Mouse (Mus musculus): ENCODE measurements at regions not wholly inside any gene's neighbourhood (a gene's known extent, or its start where the extent isn't known, plus 50 kb on each side); places are given as distances from the start of the nearest gene placed in this dataset.

DNA sequence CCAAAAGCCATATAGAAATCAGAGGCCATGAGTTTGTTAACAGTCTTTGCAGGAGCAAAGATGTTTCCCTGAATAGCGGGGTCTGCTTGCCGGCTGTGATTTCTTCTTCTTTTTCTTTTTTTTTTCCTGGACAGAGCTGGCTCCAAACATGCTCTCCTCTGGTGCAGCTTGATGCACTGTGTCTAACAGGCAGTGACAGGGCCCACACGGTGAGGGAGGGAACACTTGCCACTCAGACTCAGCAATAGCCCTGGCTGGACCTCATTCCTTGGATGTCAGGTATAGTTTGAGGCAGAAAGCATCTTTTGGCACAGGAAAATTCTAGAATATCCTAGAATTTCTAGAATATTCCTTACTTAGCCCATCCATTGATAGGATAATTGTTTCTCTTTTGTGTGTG is 199.6 kb downstream of the Map2k4 start:
- no peaks in the 10 kb centered on the region for H3K36me3 ChIP-seq (ENCODE audit: control insufficient read depth, insufficient read depth)
- no peak overlapping the region for H3K9ac ChIP-seq (replicated peaks; ENCODE audit: low read depth, low read length)
- no peak overlapping the region for H3K27ac ChIP-seq (ENCODE audit: low read length)
- no peaks in the 10 kb centered on the region for H3K4me1 ChIP-seq (replicated peaks; ENCODE audit: control insufficient read depth, insufficient read depth, low read length)
- 75% methylated on average over 3 of the region's 3 CpGs for WGBS
- H3K4me2 ChIP-seq (ENCODE audit: low read length): no peak overlapping the region
- no peaks in the 10 kb centered on the region for H3K27me3 ChIP-seq (replicated peaks; ENCODE audit: control insufficient read depth, insufficient read depth, low read length)
- ATAC-seq: no peak
- no peaks in the 10 kb centered on the region for H3K9me3 ChIP-seq (ENCODE audit: control insufficient read depth, low read length)
- no peak overlapping the region for H3K4me3 ChIP-seq (replicated peaks; ENCODE audit: low read length)

GRCm38 (mm10) chr11:65567831-65568230 is 220.3 kb downstream of the Map2k4 start:
- Histone ChIP-seq H3K4me1 (replicated peaks; ENCODE audit: control insufficient read depth, insufficient read depth, low read length) (no peaks in the 10 kb centered on the region), H3K9me3 (ENCODE audit: control insufficient read depth, low read length) (no peaks in the 10 kb centered on the region), H3K27ac (ENCODE audit: low read length) (no peak overlapping the region), H3K9ac (replicated peaks; ENCODE audit: low read depth, low read length) (no peak overlapping the region), H3K4me3 (replicated peaks; ENCODE audit: low read length) (no peak overlapping the region), H3K27me3 (replicated peaks; ENCODE audit: control insufficient read depth, insufficient read depth, low read length) (no peaks in the 10 kb centered on the region), H3K36me3 (ENCODE audit: control insufficient read depth, insufficient read depth) (no peaks in the 10 kb centered on the region), H3K4me2 (ENCODE audit: low read length) (no peak overlapping the region)
- ATAC-seq: no peak
- 85% methylated on average over 9 of the region's 9 CpGs for WGBS

GRCm38 (mm10) chr11:65558236-65558635 is 229.9 kb downstream of the Map2k4 start:
- no peaks in the 10 kb centered on the region for H3K36me3 ChIP-seq (ENCODE audit: control insufficient read depth, insufficient read depth)
- H3K4me2 ChIP-seq (ENCODE audit: low read length): no peak overlapping the region
- no peak for ATAC-seq
- H3K4me1 ChIP-seq (replicated peaks; ENCODE audit: control insufficient read depth, insufficient read depth, low read length): no peaks in the 10 kb centered on the region
- no peak overlapping the region for H3K9ac ChIP-seq (replicated peaks; ENCODE audit: low read depth, low read length)
- no peak overlapping the region for H3K27ac ChIP-seq (ENCODE audit: low read length)
- H3K27me3 ChIP-seq (replicated peaks; ENCODE audit: control insufficient read depth, insufficient read depth, low read length): no peaks in the 10 kb centered on the region
- H3K9me3 ChIP-seq (ENCODE audit: control insufficient read depth, low read length): no peaks in the 10 kb centered on the region
- 81% methylated on average over 4 of the region's 4 CpGs for WGBS
- no peak overlapping the region for H3K4me3 ChIP-seq (replicated peaks; ENCODE audit: low read length)

- no peaks in the 10 kb centered on the region for H3K27me3 ChIP-seq (replicated peaks; ENCODE audit: control insufficient read depth, insufficient read depth, low read length)
- H3K36me3 ChIP-seq (ENCODE audit: control insufficient read depth, insufficient read depth): no peaks in the 10 kb centered on the region
- H3K9ac ChIP-seq (replicated peaks; ENCODE audit: low read depth, low read length): no peak overlapping the region
- 87% methylated on average over 6 of the region's 6 CpGs for WGBS
- H3K9me3 ChIP-seq (ENCODE audit: control insufficient read depth, low read length): no peaks in the 10 kb centered on the region
- no peak overlapping the region for H3K27ac ChIP-seq (ENCODE audit: low read length)
- H3K4me2 ChIP-seq (ENCODE audit: low read length): no peak overlapping the region
- H3K4me3 ChIP-seq (replicated peaks; ENCODE audit: low read length): no peak overlapping the region
- no peak for ATAC-seq
- H3K4me1 ChIP-seq (replicated peaks; ENCODE audit: control insufficient read depth, insufficient read depth, low read length): no peaks in the 10 kb centered on the region
Measured at GRCm38 (mm10) chr11:65551073-65551472, 237.0 kb downstream of the Map2k4 start.

- H3K4me2 ChIP-seq (ENCODE audit: low read length): no peak overlapping the region
- H3K27me3 ChIP-seq (replicated peaks; ENCODE audit: control insufficient read depth, insufficient read depth, low read length): no peaks in the 10 kb centered on the region
- no peak overlapping the region for H3K27ac ChIP-seq (ENCODE audit: low read length)
- no peaks in the 10 kb centered on the region for H3K4me1 ChIP-seq (replicated peaks; ENCODE audit: control insufficient read depth, insufficient read depth, low read length)
- ATAC-seq: no peak
- no peaks in the 10 kb centered on the region for H3K9me3 ChIP-seq (ENCODE audit: control insufficient read depth, low read length)
- H3K9ac ChIP-seq (replicated peaks; ENCODE audit: low read depth, low read length): no peak overlapping the region
- WGBS: 81% methylated on average over 5 of the region's 5 CpGs
- H3K4me3 ChIP-seq (replicated peaks; ENCODE audit: low read length): no peak overlapping the region
- no peaks in the 10 kb centered on the region for H3K36me3 ChIP-seq (ENCODE audit: control insufficient read depth, insufficient read depth)
Measured at GRCm38 (mm10) chr11:65544281-65544680, 243.8 kb downstream of the Map2k4 start.

DNA sequence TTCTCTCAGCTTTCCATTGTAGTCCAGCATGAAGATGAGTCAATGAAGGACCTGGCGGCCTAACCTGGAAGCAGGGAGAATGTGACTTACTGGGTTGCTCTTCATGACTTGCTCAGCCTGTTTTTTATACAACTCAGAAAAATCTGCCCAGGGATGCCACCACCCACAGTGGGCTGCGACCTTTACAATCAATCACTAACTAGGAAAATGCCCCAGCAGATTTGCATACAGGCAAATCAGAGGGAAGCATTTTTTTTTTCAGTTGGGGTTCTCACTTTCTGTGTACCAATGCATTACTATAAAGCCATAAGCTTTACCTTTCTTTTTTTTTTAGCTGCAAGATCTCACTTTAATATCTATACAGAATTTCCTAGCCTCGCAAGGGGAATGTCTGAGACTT is 244.5 kb downstream of the Map2k4 start:
- Histone ChIP-seq H3K27me3 (replicated peaks; ENCODE audit: control insufficient read depth, insufficient read depth, low read length) (no peaks in the 10 kb centered on the region), H3K9ac (replicated peaks; ENCODE audit: low read depth, low read length) (no peak overlapping the region), H3K9me3 (ENCODE audit: control insufficient read depth, low read length) (no peaks in the 10 kb centered on the region), H3K4me1 (replicated peaks; ENCODE audit: control insufficient read depth, insufficient read depth, low read length) (no peaks in the 10 kb centered on the region), H3K36me3 (ENCODE audit: control insufficient read depth, insufficient read depth) (no peaks in the 10 kb centered on the region), H3K27ac (ENCODE audit: low read length) (no peak overlapping the region), H3K4me3 (replicated peaks; ENCODE audit: low read length) (no peak overlapping the region), H3K4me2 (ENCODE audit: low read length) (no peak overlapping the region)
- 79% methylated on average over 3 of the region's 3 CpGs for WGBS
- ATAC-seq: no peak

DNA sequence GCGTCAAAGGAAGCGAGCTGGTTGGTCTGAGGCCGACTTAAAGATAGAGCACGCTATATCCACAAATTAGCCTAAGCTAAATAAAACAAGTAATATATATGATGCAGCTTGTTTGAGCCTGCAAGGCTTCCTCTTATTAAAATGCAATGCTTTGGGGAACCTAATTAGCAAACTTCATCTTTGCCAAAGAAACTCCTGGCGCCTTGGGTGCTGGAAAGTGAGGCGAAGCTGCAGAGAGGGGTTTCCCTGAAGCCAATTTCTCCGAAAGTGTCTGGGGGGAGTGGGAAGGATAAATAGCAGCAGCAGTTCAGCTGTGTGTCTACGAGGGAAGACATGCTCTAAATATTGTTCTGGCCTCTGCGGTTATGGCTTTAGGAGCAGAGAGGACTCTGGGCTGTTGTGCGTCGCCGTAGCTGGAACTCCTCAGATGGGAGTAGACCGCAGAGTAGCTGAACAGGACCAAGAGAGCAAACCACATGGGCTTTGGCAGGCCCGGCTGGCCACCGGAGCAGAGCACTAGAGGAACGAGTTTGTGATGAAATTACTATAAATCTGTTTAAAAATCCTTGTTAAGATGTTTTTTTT is 251.0 kb downstream of the Map2k4 start:
- WGBS: 66% methylated on average over 16 of the region's 16 CpGs
- no peak overlapping the region for H3K27ac ChIP-seq (ENCODE audit: low read length)
- H3K9me3 ChIP-seq (ENCODE audit: control insufficient read depth, low read length): no peaks in the 10 kb centered on the region
- no peak overlapping the region for H3K9ac ChIP-seq (replicated peaks; ENCODE audit: low read depth, low read length)
- H3K4me2 ChIP-seq (ENCODE audit: low read length): no peak overlapping the region
- no peak for ATAC-seq
- no peaks in the 10 kb centered on the region for H3K27me3 ChIP-seq (replicated peaks; ENCODE audit: control insufficient read depth, insufficient read depth, low read length)
- peaks cover 3% of the 10 kb centered on the region for H3K4me1 ChIP-seq (replicated peaks; ENCODE audit: control insufficient read depth, insufficient read depth, low read length)
- no peak overlapping the region for H3K4me3 ChIP-seq (replicated peaks; ENCODE audit: low read length)
- no peaks in the 10 kb centered on the region for H3K36me3 ChIP-seq (ENCODE audit: control insufficient read depth, insufficient read depth)

DNA sequence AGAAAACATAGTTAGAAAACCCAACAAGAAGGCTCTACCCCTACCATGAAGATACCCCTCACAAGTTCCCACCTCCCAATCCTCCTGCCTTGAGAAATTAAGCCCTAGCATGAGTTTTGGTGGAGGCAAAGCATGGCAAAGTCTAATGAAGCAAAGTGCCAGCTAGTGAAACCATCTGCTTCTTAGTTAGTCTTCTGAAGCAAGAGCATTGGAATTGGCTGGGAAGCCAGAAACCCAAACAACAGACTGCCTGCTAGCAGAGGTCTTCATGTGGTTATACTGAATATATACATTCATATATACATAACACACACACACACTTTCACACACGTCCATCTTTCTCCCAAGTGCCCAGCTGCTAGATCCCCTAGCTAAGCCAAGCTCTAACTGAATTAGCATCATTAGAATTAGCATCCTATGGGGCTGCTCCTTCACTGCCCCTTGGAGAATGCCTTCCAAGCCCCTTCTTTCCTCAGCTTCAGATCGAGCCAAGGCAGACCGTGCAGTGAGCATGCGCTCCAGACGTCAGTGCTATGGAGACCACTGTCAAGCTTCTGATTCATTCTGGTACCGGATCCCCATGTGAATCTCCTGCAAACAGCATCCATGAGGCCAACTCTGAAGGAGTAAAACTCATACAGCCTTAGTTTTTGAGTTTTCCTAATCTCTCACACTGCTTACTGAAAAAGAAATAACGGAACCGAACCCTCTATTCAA is 252.2 kb downstream of the Map2k4 start:
- 82% methylated on average over 8 of the region's 8 CpGs for WGBS
- H3K9ac ChIP-seq (replicated peaks; ENCODE audit: low read depth, low read length): no peak overlapping the region
- H3K4me1 ChIP-seq (replicated peaks; ENCODE audit: control insufficient read depth, insufficient read depth, low read length): peaks cover 3% of the 10 kb centered on the region
- no peaks in the 10 kb centered on the region for H3K9me3 ChIP-seq (ENCODE audit: control insufficient read depth, low read length)
- no peaks in the 10 kb centered on the region for H3K36me3 ChIP-seq (ENCODE audit: control insufficient read depth, insufficient read depth)
- H3K27ac ChIP-seq (ENCODE audit: low read length): no peak overlapping the region
- H3K27me3 ChIP-seq (replicated peaks; ENCODE audit: control insufficient read depth, insufficient read depth, low read length): no peaks in the 10 kb centered on the region
- H3K4me2 ChIP-seq (ENCODE audit: low read length): no peak overlapping the region
- no peak for ATAC-seq
- no peak overlapping the region for H3K4me3 ChIP-seq (replicated peaks; ENCODE audit: low read length)

DNA sequence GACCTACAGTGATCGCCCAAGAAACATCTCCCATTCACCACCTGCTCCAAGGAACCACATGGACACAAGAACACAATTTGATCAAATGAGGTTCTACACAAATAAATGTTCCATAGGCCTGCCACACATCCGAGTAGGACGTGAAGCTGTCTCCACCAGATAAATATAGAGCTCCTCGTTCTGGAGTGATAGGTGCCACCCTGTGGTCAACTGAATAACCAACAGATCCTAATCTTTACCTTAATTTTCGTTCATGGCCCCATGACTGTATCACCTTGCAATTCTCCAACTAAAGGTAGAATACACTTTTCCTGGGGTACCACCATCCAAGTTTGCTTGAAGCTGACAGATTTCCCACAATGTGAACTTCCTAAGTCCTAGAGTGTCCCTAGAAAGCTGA is 257.4 kb downstream of the Map2k4 start:
- H3K27me3 ChIP-seq (replicated peaks; ENCODE audit: control insufficient read depth, insufficient read depth, low read length): no peaks in the 10 kb centered on the region
- H3K9me3 ChIP-seq (ENCODE audit: control insufficient read depth, low read length): no peaks in the 10 kb centered on the region
- H3K4me2 ChIP-seq (ENCODE audit: low read length): no peak overlapping the region
- 80% methylated on average over 5 of the region's 5 CpGs for WGBS
- no peak overlapping the region for H3K4me3 ChIP-seq (replicated peaks; ENCODE audit: low read length)
- ATAC-seq: no peak
- H3K27ac ChIP-seq (ENCODE audit: low read length): no peak overlapping the region
- no peaks in the 10 kb centered on the region for H3K36me3 ChIP-seq (ENCODE audit: control insufficient read depth, insufficient read depth)
- H3K9ac ChIP-seq (replicated peaks; ENCODE audit: low read depth, low read length): no peak overlapping the region
- H3K4me1 ChIP-seq (replicated peaks; ENCODE audit: control insufficient read depth, insufficient read depth, low read length): no peaks in the 10 kb centered on the region

All from forebrain, embryonic 16.5 days (tissue).